18 mouse cellular contexts compared by ENCODE assay signal in the genomic region with DNA sequence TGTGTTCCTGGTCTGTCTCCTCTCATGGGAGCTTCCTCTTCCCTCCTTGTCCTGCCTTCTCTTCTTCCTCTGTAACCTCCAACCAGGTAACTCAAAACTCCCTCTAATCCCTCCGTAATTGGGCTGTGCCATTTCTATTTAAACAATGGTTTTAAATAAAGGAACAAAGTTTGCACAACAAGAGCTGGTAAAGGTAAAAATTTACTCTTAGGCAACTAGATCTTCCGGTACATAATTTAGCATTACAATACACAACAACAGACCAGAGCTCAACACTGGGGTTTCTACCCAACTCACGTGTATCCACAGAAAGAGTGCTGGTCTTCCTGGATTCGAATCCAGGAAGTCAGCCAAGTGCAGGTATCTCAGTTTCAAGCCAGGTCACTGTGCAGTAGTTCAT.
"Had no signal": no experiment of that assay in that cellular context is flagged by ENCODE, and none has a peak within 500 bp of the region (broad histone marks: within the 10 kb centered on the region; RNA-seq: fewer than 3 reads in every experiment).

No protein-coding gene starts in this region.

- H3K4me2 ChIP-seq: lung, embryonic 15.5 days; midbrain, embryonic 11.5 days; midbrain, embryonic 13.5 days; midbrain, embryonic 15.5 days; neural tube, embryonic 12.5 days; stomach, embryonic 15.5 days had no signal

- H3K9ac ChIP-seq: liver, postnatal 0 days; lung, embryonic 15.5 days; midbrain, embryonic 13.5 days; midbrain, embryonic 15.5 days; neural tube, embryonic 12.5 days; stomach, embryonic 15.5 days had no signal

- DNase-seq: liver, postnatal 0 days; lung, adult 2 months; lung, postnatal 14 days; lung, postnatal 36 days; right cerebral cortex, postnatal 25 days; thymus, adult 2 months; thymus, postnatal 25 days; thymus, postnatal 4 days had no signal

- H3K36me3 ChIP-seq: lung, embryonic 15.5 days; midbrain, embryonic 13.5 days; midbrain, embryonic 15.5 days; neural tube, embryonic 12.5 days; stomach, embryonic 15.5 days had no signal

- ATAC-seq: liver, postnatal 0 days; lung, postnatal 0 days; midbrain, embryonic 13.5 days; midbrain, embryonic 15.5 days had no signal

- H3K4me1 ChIP-seq: lung, embryonic 15.5 days; megakaryocyte, embryonic 14.5 days; midbrain, embryonic 13.5 days; midbrain, embryonic 15.5 days; stomach, embryonic 15.5 days had no signal

- H3K27me3 ChIP-seq: lung, embryonic 15.5 days; megakaryocyte, embryonic 14.5 days; midbrain, embryonic 15.5 days; neural tube, embryonic 12.5 days; stomach, embryonic 15.5 days had no signal

- H3K27ac ChIP-seq: lung, embryonic 15.5 days; macrophage; midbrain, embryonic 13.5 days; midbrain, embryonic 15.5 days; neural tube, embryonic 12.5 days; stomach, embryonic 15.5 days; stomach, postnatal 0 days had no signal

- H3K4me3 ChIP-seq: lung, embryonic 15.5 days; megakaryocyte, embryonic 14.5 days; midbrain, embryonic 13.5 days; midbrain, embryonic 15.5 days; neural tube, embryonic 12.5 days; stomach, embryonic 15.5 days had no signal

- H3K9me3 ChIP-seq: lung, embryonic 15.5 days; midbrain, embryonic 13.5 days; midbrain, embryonic 15.5 days; neural tube, embryonic 12.5 days; stomach, embryonic 15.5 days had no signal
